Mouse (Mus musculus): Measurements from ENCODE around the gene Polrmt.

DNA sequence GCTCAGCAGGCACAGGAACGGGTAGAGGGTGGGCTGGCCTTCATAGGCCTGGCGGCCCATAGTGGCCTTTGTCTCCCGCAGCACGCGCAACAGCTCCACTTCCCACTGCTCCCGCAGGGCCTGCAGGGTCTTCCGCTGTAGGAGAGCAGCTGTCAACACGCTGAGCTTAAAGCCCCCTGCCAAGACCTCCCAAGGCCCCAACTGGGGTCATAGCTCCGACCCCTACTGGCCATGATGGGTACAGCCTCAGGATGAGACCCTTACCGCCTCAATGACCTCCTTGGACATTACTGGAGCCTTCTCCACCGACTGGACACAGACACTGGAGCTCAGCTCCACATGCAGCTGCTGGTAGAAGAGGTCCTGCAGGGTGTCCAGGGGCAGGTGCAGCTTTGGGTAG lies 5.5 kb downstream of the Polrmt start:
- TF ChIP-seq MAX (IDR thresholded peaks at IDR 0.05; ENCODE audit: low read length) (no peak), CTCF (conservative IDR thresholded peaks at IDR 0.05 in 1 of 2, IDR thresholded peaks at IDR 0.05 in 1 of 2; ENCODE audit: low read depth in 2 of 2, low read length in 2 of 2) (no peak), ZC3H11A (IDR thresholded peaks at IDR 0.05; ENCODE audit: low read depth, low read length) (no peak), NRF1 (IDR thresholded peaks at IDR 0.05; ENCODE audit: low read depth, low read length) (no peak), NELFE (IDR thresholded peaks at IDR 0.05; ENCODE audit: low read depth, low read length) (no peak), JUND (conservative IDR thresholded peaks at IDR 0.05; ENCODE audit: low read depth, low read length) (no peak), POLR2A (IDR thresholded peaks at IDR 0.05; ENCODE audit: low read depth, low read length) (no peak), ZMIZ1 (IDR thresholded peaks at IDR 0.05; ENCODE audit: low read depth, low read length) (no peak), CHD2 (IDR thresholded peaks at IDR 0.05; ENCODE audit: low read length) (no peak)
